Mouse (Mus musculus): Measurements from ENCODE around the gene Cacnb1.

DNA sequence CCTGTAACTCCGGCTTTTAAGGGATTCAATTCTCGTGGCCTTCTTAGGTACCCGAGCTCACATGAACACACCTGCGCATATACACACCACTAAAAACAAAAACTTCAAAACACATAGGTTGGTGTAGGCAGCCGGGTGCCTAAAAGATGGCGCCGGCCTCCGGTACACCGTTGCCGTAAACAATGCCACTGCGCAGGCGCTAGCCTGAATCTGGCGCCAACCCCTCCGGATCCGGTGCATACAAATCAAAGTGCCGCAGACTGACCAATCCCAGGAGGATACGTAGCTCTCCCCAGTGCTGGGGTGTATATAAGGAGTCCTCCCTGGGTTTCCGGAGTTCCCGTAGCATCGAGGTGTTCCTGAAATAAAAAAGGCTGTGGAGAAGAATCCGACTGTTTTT lies 44.4 kb upstream of the Cacnb1 start:
- no peak for TF ChIP-seq HCFC1 (IDR thresholded peaks at IDR 0.05; ENCODE audit: borderline replicate concordance, insufficient read depth, low read length)
- no peak for TF ChIP-seq ZC3H11A (IDR thresholded peaks at IDR 0.05; ENCODE audit: borderline replicate concordance, low read depth, low read length)

All from ES-E14 (cell line).